Mouse (Mus musculus) skeletal muscle tissue, adult 2 months (tissue): ENCODE data around the gene Cherp.

Source experiments
- DNase-seq: peaks from one replicate; pipeline ENCODE4 v3.0.0-alpha.2; 2012; ENCODE audit warnings: low read depth, low spot score

Cherp gene

GRCm38 (mm10) chr8:72474826-72475546 is at the start of gene Cherp:
Gene Cherp (minus strand): TSS chr8:72475226.
- DNase-seq = peak; percentile 99

DNA sequence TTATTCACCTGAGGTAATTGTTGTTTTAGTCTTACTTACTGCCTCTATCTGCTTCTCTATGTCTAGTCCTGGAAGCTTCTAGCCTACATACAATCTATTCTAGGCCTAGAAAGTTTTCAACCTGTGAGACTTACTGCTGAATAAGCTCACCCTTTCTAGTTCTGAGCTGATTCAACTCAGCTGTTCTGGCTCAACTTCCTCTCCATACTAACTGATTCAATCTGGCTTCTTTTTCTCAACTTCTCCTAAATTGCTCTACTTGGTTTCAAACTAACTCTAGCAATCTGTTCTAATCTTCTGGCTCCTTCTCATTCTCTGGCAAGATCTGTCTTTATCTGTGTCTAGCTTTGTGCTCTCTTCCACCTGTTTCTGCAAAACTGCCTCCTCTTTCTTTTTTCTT is 46.9 kb upstream of the Cherp start:
- no peak for DNase-seq

GRCm38 (mm10) chr8:72517421-72517988 is 42.5 kb upstream of the Cherp start:
- no peak for DNase-seq

- DNase-seq = no peak
Measured at GRCm38 (mm10) chr8:72513158-72513557, 38.1 kb upstream of the Cherp start.

- DNase-seq = no peak
Measured at GRCm38 (mm10) chr8:72512648-72513047, 37.6 kb upstream of the Cherp start.

- no peak for DNase-seq
Measured at GRCm38 (mm10) chr8:72507505-72507904, 32.5 kb upstream of the Cherp start.

DNA sequence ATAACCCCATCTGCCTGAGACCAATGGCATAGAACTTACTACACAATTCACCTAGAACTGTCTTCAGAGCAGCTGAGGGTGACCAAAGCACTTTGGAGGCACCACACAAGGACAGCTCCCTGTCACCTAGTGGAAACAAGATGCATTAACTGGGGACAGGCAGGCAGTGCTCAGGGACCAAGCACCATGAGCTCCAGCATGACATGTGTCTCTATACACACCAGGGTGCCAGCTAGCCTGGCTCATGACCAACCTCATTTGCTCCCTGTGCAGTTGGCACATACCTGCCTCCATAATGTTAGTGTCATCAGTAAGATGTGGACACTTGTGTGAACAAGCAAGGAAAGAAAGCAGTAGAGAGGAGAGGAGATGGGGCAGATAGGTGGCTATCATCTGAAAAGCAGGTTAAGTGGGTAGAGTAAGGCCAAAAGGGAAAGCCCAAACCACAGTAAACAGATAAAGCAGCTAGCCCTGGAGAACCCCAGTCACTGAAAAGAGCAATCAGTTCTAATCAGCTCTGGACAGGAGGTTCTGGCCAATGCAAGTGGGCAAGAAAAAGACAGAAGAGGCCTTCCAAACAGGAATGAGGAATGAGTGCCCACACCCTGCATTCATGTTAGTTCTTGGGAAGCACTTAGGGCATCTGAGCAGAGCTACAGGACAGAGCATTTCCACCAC is 29.8 kb upstream of the Cherp start:
- no peak for DNase-seq

DNA sequence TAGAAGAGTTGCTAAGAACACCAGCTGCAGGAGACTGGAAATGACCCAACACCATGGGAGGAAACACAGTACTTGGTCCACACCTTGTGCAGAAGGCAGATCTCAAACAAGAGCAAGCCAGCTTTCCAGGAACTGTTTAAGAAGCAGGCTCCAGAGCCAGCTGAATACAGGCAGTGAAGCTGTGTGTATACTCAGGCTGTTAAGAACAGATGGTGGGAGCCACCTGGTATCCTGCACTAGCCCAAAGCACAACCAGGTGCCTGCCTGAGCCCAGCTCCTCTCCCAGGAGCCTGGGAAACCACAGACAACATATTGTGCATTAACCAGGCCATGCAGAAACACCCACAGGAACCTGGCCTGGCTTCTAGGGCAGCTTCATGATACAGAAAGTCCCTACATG is 29.1 kb upstream of the Cherp start:
- DNase-seq = no peak

GRCm38 (mm10) chr8:72500521-72500931 is 25.5 kb upstream of the Cherp start:
- DNase-seq = no peak

DNA sequence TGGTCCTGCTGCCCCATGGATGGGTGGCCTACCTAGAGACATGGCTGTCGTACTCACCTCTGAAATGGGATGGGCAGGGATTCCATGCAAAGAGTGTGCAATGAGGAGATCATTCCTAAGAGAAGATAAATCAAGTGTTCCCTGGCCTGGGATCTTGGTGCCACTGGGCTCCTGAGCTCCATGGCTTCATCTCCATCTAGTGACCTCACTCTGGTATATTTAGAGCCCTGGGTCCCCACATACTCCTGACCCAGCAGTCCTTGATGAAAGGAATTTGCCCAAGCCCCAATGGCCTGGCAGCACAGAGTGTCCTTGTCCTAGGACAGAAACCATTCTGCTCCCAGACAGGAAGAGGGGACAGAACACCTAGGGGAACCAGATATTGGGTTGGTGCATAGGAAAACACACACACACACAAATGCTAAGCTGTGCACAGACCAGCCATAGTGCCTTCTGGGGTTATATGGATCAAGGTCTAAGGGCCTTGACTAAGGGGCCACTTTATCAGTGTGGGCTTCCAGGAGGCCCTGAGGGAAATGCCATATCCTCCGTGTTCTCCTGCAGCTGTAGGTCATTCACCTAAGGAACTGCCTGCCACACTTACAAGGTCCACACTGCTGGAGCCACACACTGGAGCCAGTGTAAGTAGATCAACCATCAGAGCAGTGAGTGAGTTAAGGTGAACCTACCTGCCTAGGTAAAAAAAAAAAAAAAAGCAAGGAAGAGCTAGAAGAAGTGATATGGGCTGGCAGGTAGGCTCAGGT is 24.7 kb upstream of the Cherp start:
- DNase-seq = peak; percentile 86

- DNase-seq = no peak
Measured at GRCm38 (mm10) chr8:72498527-72498926, 23.5 kb upstream of the Cherp start.

GRCm38 (mm10) chr8:72497911-72498310 is 22.9 kb upstream of the Cherp start:
- no peak for DNase-seq

GRCm38 (mm10) chr8:72496217-72496616 is 21.2 kb upstream of the Cherp start:
- no peak for DNase-seq

GRCm38 (mm10) chr8:72495411-72496111 is 20.5 kb upstream of the Cherp start:
- no peak for DNase-seq

DNA sequence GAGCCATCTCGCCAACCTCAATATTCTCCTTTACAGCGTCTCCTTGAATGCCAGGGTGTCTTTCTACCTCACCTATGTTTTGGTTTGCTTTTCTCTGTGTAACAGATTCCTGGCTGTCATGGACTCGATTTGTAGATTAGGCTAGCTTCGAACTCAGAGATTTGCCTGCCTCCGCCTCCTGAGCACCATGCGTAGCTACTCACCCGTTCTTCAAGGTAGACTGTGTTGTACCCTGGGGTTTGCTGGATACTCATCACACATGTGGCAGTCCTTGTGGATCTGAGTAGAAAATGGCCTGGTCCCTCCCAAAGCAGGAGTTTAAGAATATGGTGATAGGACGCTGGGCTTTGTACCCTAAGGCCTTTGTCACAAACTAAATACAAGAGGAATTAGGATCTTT is 18.4 kb upstream of the Cherp start:
- no peak for DNase-seq

GRCm38 (mm10) chr8:72492622-72493081 is 17.6 kb upstream of the Cherp start:
- DNase-seq = peak; percentile 100

- peak; percentile 61 for DNase-seq
Measured at GRCm38 (mm10) chr8:72491680-72492621, 16.9 kb upstream of the Cherp start, which contains the start of gene Slc35e1. Gene Slc35e1 (minus strand): TSS chr8:72492614.

DNA sequence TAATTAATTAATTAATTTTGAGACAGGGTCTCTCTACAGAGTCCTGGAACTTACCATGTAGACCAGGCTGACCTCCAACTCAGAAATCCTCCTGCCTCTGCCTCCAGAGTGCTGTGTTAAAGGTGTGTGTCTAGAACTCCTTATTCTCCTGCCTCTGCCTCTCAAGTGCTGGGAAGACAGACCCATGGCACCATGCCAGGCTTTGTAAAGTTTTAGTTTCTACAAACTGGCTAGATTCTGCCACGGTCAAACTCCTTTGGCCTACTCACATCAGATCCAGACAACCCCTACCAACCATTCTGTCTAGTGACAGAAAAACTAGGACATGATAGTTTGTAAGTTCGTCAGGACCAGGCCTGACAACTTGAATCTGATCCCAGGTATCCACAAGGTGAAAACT is 16.0 kb upstream of the Cherp start:
- DNase-seq = no peak

- DNase-seq = no peak
Measured at GRCm38 (mm10) chr8:72487014-72487413, 12.0 kb upstream of the Cherp start.
